Mouse (Mus musculus) cerebellum, adult 11 months (tissue): ENCODE data around the gene Nploc4.
A peak's percentile ranks its signal among the peaks of the same experiment; 100 is the strongest.

Source experiments
- DNase-seq: peaks from one replicate; pipeline ENCODE4 v3.0.0; 2022

Nploc4 gene

GRCm38 (mm10) chr11:120437152-120437856 lies at the start of gene Nploc4:
Nploc4 (minus strand) TSS chr11:120437708.
- peak; percentile 84 for DNase-seq

GRCm38 (mm10) chr11:120485251-120485650 lies 47.7 kb upstream of the Nploc4 start:
- no peak for DNase-seq

- DNase-seq, result peak; percentile 84
These were observed 46.9 kb upstream of the Nploc4 start, which contains the start of gene Mrpl12 for GRCm38 (mm10) chr11:120484265-120484981. Mrpl12 (plus strand) TSS chr11:120484613.

GRCm38 (mm10) chr11:120483448-120483934 lies 46.0 kb upstream of the Nploc4 start:
- DNase-seq, result no peak

GRCm38 (mm10) chr11:120472052-120472451 lies 34.5 kb upstream of the Nploc4 start:
- DNase-seq, result no peak

GRCm38 (mm10) chr11:120467736-120468092 lies 30.2 kb upstream of the Nploc4 start:
- DNase-seq, result no peak

GRCm38 (mm10) chr11:120467051-120467735 lies 29.7 kb upstream of the Nploc4 start, which contains the start of gene Arl16:
Arl16 (minus strand) TSS chr11:120467607.
- peak; percentile 88 for DNase-seq

- no peak for DNase-seq
These were observed 28.0 kb upstream of the Nploc4 start for GRCm38 (mm10) chr11:120465521-120465920.

- DNase-seq, result no peak
These were observed 26.9 kb upstream of the Nploc4 start for GRCm38 (mm10) chr11:120464365-120464764.

- DNase-seq, result no peak
These were observed 26.0 kb upstream of the Nploc4 start for GRCm38 (mm10) chr11:120463536-120463935.

GRCm38 (mm10) chr11:120458847-120459597 lies 21.5 kb upstream of the Nploc4 start:
- no peak for DNase-seq

- peak; percentile 57 for DNase-seq
These were observed 20.6 kb upstream of the Nploc4 start, which contains the start of the genes Oxld1 and Ccdc137 for GRCm38 (mm10) chr11:120457772-120458751. Oxld1 (minus strand) TSS chr11:120458068. Ccdc137 (plus strand) TSS chr11:120458115.

GRCm38 (mm10) chr11:120457370-120457769 lies 19.9 kb upstream of the Nploc4 start:
- DNase-seq, result no peak

GRCm38 (mm10) chr11:120455413-120455812 lies 17.9 kb upstream of the Nploc4 start:
- DNase-seq, result no peak

GRCm38 (mm10) chr11:120454965-120455364 lies 17.5 kb upstream of the Nploc4 start:
- no peak for DNase-seq

- no peak for DNase-seq
These were observed 15.8 kb upstream of the Nploc4 start, which contains the start of gene Pde6g for GRCm38 (mm10) chr11:120453306-120453705. Pde6g (minus strand) TSS chr11:120453500.

- no peak for DNase-seq
These were observed 14.7 kb upstream of the Nploc4 start for GRCm38 (mm10) chr11:120452246-120452645.

GRCm38 (mm10) chr11:120447179-120447578 lies 9.7 kb upstream of the Nploc4 start:
- DNase-seq, result no peak

- DNase-seq, result no peak
These were observed 8.0 kb upstream of the Nploc4 start for GRCm38 (mm10) chr11:120445475-120445874.

- no peak for DNase-seq
These were observed 6.6 kb upstream of the Nploc4 start for GRCm38 (mm10) chr11:120444106-120444505.

- no peak for DNase-seq
These were observed 5.3 kb upstream of the Nploc4 start for GRCm38 (mm10) chr11:120442765-120443280.
